Mouse (Mus musculus): ENCODE measurements at regions not wholly inside any gene's neighbourhood (a gene's known extent, or its start where the extent isn't known, plus 50 kb on each side); places are given as distances from the start of the nearest gene placed in this dataset.

DNA sequence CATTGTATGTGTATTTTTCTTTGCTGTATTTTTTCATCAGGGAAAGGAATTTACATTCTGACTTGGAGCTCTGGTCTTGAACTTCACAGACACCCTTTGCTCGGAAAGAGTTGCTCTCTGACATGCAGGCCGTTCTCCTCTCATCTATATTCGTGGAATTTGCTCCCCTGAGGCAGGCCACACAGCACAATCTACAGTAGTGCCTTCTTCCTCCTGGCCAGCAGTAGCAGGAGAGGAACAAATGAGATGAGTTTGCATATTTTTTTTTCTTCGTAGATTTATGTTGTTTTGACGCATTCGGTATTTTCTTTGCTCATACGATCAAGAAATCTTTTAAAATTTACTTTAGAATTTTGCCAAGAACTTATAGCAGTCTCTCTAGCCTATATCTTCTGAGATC is 163.4 kb downstream of the Fam76b start:
- Histone ChIP-seq H3K9me3 (no peaks in the 10 kb centered on the region), H3K27me3 (ENCODE audit: insufficient read depth, poor library complexity, severe bottlenecking) (peaks cover 15% of the 10 kb centered on the region), H3K4me3 (no peak overlapping the region), H3K36me3 (no peaks in the 10 kb centered on the region), H3K27ac (no peak overlapping the region), H3K4me1 (0 out of 2 replicates have a peak, but pooled peaks cover 5% of the 10 kb centered on the region)
- DNase-seq (ENCODE audit: low spot score): no peak
- 61% methylated on average over 7 of the region's 7 CpGs for WGBS

DNA sequence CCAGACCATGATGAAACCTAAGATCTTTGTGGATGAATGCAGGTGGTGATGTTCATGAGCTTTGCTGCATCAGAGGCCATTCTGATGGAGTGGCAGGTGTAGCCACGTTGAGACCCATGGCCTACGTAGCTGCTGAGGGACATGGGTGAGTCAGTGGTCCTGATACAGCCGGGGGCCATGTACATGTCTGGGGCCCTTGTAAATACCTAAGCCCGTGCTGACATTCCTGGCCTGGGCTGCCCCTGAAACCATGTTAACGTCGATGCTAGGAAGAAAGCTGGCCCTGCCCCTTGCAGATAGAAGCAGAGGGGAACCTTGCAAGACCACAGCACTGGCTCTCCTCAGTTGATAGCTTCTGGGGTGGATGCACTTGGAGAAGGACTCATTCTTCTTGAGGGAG is 165.2 kb downstream of the Fam76b start:
- H3K36me3 ChIP-seq: no peaks in the 10 kb centered on the region
- no peaks in the 10 kb centered on the region for H3K9me3 ChIP-seq
- H3K27me3 ChIP-seq (ENCODE audit: insufficient read depth, poor library complexity, severe bottlenecking): peaks cover 22% of the 10 kb centered on the region
- H3K27ac ChIP-seq: no peak overlapping the region
- DNase-seq (ENCODE audit: low spot score): no peak
- 0 out of 2 replicates have a peak, but pooled peaks cover 5% of the 10 kb centered on the region for H3K4me1 ChIP-seq
- H3K4me3 ChIP-seq: no peak overlapping the region
- WGBS: 82% methylated on average over 6 of the region's 6 CpGs

DNA sequence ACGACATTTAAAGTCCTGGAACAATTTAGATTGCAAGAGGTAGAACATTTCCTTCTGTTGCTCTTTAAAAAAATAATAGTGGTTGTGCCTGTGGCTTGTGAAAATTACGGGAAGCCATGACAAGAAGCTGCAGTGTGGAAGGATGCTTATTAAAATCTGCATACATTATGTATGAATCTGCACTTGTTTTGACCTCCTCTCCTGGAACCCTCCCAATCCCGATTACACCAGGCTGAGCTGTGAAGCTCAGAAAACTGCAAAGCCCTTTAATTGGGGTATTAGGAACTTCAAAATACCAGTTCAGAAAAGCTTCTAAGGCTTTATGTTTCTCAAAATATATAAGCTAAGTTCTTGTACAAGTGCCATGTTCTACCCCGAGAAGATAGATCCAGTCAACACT is 171.8 kb downstream of the Fam76b start:
- H3K27ac ChIP-seq: no peak overlapping the region
- H3K4me1 ChIP-seq: no peaks in the 10 kb centered on the region
- no peaks in the 10 kb centered on the region for H3K9me3 ChIP-seq
- DNase-seq (ENCODE audit: low spot score): no peak
- H3K36me3 ChIP-seq: no peaks in the 10 kb centered on the region
- WGBS: 75% methylated on average over 4 of the region's 4 CpGs
- H3K27me3 ChIP-seq (ENCODE audit: insufficient read depth, poor library complexity, severe bottlenecking): peaks cover 30% of the 10 kb centered on the region; the same call in 1 of the 2 replicates
- H3K4me3 ChIP-seq: no peak overlapping the region

DNA sequence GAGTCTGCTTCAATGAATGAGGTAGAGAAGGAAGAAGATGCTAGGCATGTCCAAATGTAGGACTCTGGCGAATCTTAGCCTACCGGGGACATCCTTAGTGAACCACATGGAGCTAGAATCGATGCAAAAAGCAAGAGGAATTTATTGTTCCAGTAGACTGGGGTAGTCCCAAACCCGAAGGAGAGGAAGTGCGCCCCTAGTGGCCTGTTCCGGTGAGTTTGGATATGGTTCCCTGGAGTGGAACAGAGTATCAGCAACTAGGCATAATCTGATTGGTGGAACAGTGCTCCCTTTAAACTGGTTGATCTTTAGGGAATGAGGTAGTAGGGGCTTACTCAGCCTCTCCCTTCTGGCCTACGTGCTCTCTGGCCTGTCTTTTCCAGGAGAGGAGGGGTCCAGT is 174.0 kb downstream of the Fam76b start:
- H3K27me3 ChIP-seq (ENCODE audit: insufficient read depth, poor library complexity, severe bottlenecking): peaks cover 30% of the 10 kb centered on the region; the same call in 1 of the 2 replicates
- H3K27ac ChIP-seq: no peak overlapping the region
- DNase-seq (ENCODE audit: low spot score): no peak
- H3K4me1 ChIP-seq: peaks cover 7% of the 10 kb centered on the region; the same call in 1 of the 2 replicates
- WGBS: 75% methylated on average over 7 of the region's 7 CpGs
- no peaks in the 10 kb centered on the region for H3K36me3 ChIP-seq
- no peaks in the 10 kb centered on the region for H3K9me3 ChIP-seq
- H3K4me3 ChIP-seq: no peak overlapping the region

GRCm38 (mm10) chr9:14002236-14002635 is 174.7 kb downstream of the Fam76b start:
- Histone ChIP-seq H3K4me3 (no peak overlapping the region), H3K36me3 (no peaks in the 10 kb centered on the region), H3K27me3 (ENCODE audit: insufficient read depth, poor library complexity, severe bottlenecking) (peaks cover 27% of the 10 kb centered on the region; the same call in 1 of the 2 replicates), H3K9me3 (no peaks in the 10 kb centered on the region), H3K4me1 (peaks cover 10% of the 10 kb centered on the region; the same call in 1 of the 2 replicates), H3K27ac (no peak overlapping the region)
- DNase-seq (ENCODE audit: low spot score): no peak
- 59% methylated on average over 2 of the region's 2 CpGs for WGBS

- H3K27me3 ChIP-seq (ENCODE audit: insufficient read depth, poor library complexity, severe bottlenecking): peaks cover 20% of the 10 kb centered on the region; the same call in 1 of the 2 replicates
- no peak overlapping the region for H3K4me3 ChIP-seq
- no peak overlapping the region for H3K27ac ChIP-seq
- 80% methylated on average over 3 of the region's 3 CpGs for WGBS
- no peaks in the 10 kb centered on the region for H3K36me3 ChIP-seq
- no peak for DNase-seq (ENCODE audit: low spot score)
- 0 out of 2 replicates have a peak, but pooled peaks cover 4% of the 10 kb centered on the region for H3K9me3 ChIP-seq
- peaks cover 10% of the 10 kb centered on the region; the same call in 1 of the 2 replicates for H3K4me1 ChIP-seq
Observed at GRCm38 (mm10) chr9:14003163-14003562, 175.6 kb downstream of the Fam76b start.

GRCm38 (mm10) chr9:14006233-14006984 is 178.9 kb downstream of the Fam76b start:
- 0 out of 2 replicates have a peak, but pooled peaks cover 6% of the 10 kb centered on the region for H3K9me3 ChIP-seq
- 0 out of 2 replicates have a peak, but pooled peaks cover 3% of the 10 kb centered on the region for H3K36me3 ChIP-seq
- H3K4me1 ChIP-seq: peaks cover 10% of the 10 kb centered on the region; the same call in 1 of the 2 replicates
- H3K4me3 ChIP-seq: no peak overlapping the region
- H3K27me3 ChIP-seq (ENCODE audit: insufficient read depth, poor library complexity, severe bottlenecking): peaks cover 20% of the 10 kb centered on the region; the same call in 1 of the 2 replicates
- no peak for DNase-seq (ENCODE audit: low spot score)
- no peak overlapping the region for H3K27ac ChIP-seq
- 75% methylated on average over 3 of the region's 3 CpGs for WGBS

- Histone ChIP-seq H3K36me3 (0 out of 2 replicates have a peak, but pooled peaks cover 3% of the 10 kb centered on the region), H3K4me3 (no peak overlapping the region), H3K4me1 (peaks cover 10% of the 10 kb centered on the region; the same call in 1 of the 2 replicates), H3K27me3 (ENCODE audit: insufficient read depth, poor library complexity, severe bottlenecking) (no peaks in the 10 kb centered on the region), H3K27ac (no peak overlapping the region), H3K9me3 (0 out of 2 replicates have a peak, but pooled peaks cover 6% of the 10 kb centered on the region)
- 83% methylated on average over 5 of the region's 5 CpGs for WGBS
- DNase-seq (ENCODE audit: low spot score): no peak
Observed at GRCm38 (mm10) chr9:14009451-14009850, 181.9 kb downstream of the Fam76b start.

- H3K4me3 ChIP-seq: no peak overlapping the region
- H3K9me3 ChIP-seq: 0 out of 2 replicates have a peak, but pooled peaks cover 6% of the 10 kb centered on the region
- H3K27me3 ChIP-seq (ENCODE audit: insufficient read depth, poor library complexity, severe bottlenecking): no peaks in the 10 kb centered on the region
- 0 out of 2 replicates have a peak, but pooled peaks cover 3% of the 10 kb centered on the region for H3K36me3 ChIP-seq
- H3K27ac ChIP-seq: no peak overlapping the region
- peaks cover 8% of the 10 kb centered on the region; the same call in 1 of the 2 replicates for H3K4me1 ChIP-seq
- no peak for DNase-seq (ENCODE audit: low spot score)
- 59% methylated on average over 5 of the region's 5 CpGs for WGBS
Observed at GRCm38 (mm10) chr9:14010261-14010949, 182.9 kb downstream of the Fam76b start.

- Histone ChIP-seq H3K27me3 (ENCODE audit: insufficient read depth, poor library complexity, severe bottlenecking) (no peaks in the 10 kb centered on the region), H3K4me3 (no peak overlapping the region), H3K27ac (no peak overlapping the region), H3K9me3 (no peaks in the 10 kb centered on the region), H3K36me3 (no peaks in the 10 kb centered on the region), H3K4me1 (no peaks in the 10 kb centered on the region)
- no peak for DNase-seq (ENCODE audit: low spot score)
Observed at GRCm38 (mm10) chr9:14024216-14024615, 196.7 kb downstream of the Fam76b start.

DNA sequence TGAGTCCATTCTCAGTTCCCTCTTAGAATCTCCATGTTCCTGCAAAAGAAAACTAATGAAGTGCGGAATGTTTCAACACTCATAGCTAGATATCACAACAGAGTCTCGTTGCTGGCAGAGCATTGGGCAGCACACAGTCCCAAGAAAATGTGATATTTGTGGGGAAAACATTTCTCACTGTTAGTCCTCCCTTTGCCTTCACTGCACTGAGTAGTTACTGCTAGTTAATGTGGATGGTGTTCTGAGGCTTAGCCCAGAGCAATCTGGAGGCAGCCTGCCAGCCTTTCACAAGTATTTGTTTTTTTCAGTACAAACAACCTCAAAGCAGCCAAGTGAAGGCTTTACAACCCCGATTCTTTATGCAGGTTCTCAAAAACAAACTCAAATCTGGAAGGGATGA is 197.2 kb downstream of the Fam76b start:
- no peak overlapping the region for H3K27ac ChIP-seq
- 75% methylated on average over 3 of the region's 3 CpGs for WGBS
- DNase-seq (ENCODE audit: low spot score): no peak
- no peaks in the 10 kb centered on the region for H3K9me3 ChIP-seq
- H3K36me3 ChIP-seq: no peaks in the 10 kb centered on the region
- H3K27me3 ChIP-seq (ENCODE audit: insufficient read depth, poor library complexity, severe bottlenecking): no peaks in the 10 kb centered on the region
- no peak overlapping the region for H3K4me3 ChIP-seq
- no peaks in the 10 kb centered on the region for H3K4me1 ChIP-seq

- Histone ChIP-seq H3K9me3 (no peaks in the 10 kb centered on the region), H3K36me3 (no peaks in the 10 kb centered on the region), H3K27ac (no peak overlapping the region), H3K27me3 (ENCODE audit: insufficient read depth, poor library complexity, severe bottlenecking) (no peaks in the 10 kb centered on the region), H3K4me1 (no peaks in the 10 kb centered on the region), H3K4me3 (no peak overlapping the region)
- WGBS: 73% methylated on average over 5 of the region's 5 CpGs
- DNase-seq (ENCODE audit: low spot score): no peak
Observed at GRCm38 (mm10) chr9:14028056-14028455, 200.5 kb downstream of the Fam76b start.
